Mouse (Mus musculus): ENCODE results near the gene Gse1. TPM values are rescaled to one million over a fixed set of nuclear protein-coding genes. Genes with fewer than 3 reads are reported as not detected.

Gse1 gene
- polyA plus RNA-seq, 1 experiment = 27.5 TPM

GRCm38 (mm10) chr8:120496478-120496877 lies 268.2 kb downstream of the Gse1 start:
- no peak for DNase-seq (ENCODE audit: low spot score)

DNA sequence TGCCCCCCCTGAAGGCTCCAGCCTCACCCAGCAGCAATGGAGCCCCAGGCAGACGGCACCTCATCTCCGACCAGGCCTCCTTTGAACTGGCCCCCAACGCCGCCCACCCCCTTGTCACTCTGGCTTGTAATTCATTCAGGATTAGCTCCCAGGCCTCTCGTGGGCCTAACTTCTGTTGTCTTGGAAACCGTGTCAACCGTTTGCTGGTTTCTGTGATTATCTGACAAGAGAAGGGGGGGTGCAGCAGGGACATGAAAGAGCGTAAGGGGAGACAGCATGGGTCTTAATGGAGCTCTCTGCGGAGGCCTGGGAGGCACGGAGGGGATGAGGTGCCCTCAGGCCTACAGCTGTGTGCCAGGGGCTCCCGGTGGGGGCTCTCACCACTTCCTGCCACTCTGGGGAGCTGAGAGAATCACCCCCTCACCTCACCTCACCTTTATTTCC lies 269.3 kb downstream of the Gse1 start:
- DNase-seq (ENCODE audit: low spot score) = no peak

DNA sequence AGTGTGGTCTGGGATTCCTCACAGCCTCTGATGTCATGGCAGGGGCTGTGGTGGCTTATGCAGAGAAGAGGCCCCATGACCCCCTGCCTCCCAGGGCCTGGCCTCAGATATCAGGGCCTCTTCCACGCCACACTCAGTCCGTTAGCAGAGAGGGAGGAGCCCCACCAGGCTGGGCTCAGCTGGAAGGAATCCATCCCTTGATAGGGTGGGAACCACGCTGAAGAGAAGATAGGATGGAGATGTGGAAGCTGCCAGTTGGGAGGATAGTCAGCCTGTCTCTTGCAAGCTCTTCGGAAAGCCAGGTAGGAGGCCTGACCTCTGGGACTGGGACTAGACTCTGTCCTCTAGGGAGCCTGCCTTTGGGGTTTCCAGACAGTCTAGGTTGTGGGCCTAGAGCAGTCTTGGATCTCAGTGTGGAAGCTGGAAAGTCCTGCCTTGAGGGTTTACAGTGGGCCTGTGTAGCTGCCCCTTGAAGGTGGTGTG lies 270.1 kb downstream of the Gse1 start:
- DNase-seq (ENCODE audit: low spot score) = no peak

DNA sequence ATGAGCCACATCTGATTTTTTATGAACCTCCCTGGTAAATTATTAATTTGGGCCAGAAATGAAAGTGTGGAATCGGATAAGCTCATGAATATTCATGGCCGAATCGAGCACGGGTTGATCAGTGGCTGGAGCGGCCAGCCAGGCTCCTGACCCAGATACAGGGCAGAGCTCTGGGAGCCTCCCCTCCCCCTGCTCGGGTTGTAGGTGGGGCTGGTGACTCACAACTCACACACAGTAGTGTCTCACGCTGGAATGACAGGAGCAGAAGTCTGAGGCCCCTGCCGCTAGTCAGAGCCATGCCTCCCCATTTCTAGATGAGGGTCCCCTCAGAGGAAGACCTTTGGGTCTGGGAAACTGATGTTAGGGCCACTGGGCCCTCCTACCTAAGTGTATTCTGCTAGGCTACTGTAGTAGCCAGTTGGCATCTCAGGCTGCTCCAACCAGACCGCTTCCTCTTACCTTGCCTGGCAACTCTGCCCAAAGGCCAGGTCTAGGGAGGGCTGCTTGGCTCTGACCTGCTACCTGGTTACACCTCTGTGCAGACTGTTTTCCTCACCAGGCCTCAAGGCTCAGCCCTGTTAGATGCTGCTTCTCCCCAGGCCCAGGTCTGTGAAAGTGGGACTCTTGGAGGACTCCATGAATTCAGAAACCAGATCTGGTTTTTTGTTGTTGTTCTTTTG lies 270.8 kb downstream of the Gse1 start:
- peak; percentile 56 for DNase-seq (ENCODE audit: low spot score)

GRCm38 (mm10) chr8:120500701-120501261 lies 272.5 kb downstream of the Gse1 start:
- peak; percentile 67 for DNase-seq (ENCODE audit: low spot score)

GRCm38 (mm10) chr8:120501426-120501825 lies 273.2 kb downstream of the Gse1 start:
- no peak for DNase-seq (ENCODE audit: low spot score)

- no peak for DNase-seq (ENCODE audit: low spot score)
These were observed 274.2 kb downstream of the Gse1 start for GRCm38 (mm10) chr8:120502428-120502827.

GRCm38 (mm10) chr8:120504251-120505081 lies 276.2 kb downstream of the Gse1 start:
- no peak for DNase-seq (ENCODE audit: low spot score)

- DNase-seq (ENCODE audit: low spot score) = no peak
These were observed 276.8 kb downstream of the Gse1 start for GRCm38 (mm10) chr8:120505082-120505511.

DNA sequence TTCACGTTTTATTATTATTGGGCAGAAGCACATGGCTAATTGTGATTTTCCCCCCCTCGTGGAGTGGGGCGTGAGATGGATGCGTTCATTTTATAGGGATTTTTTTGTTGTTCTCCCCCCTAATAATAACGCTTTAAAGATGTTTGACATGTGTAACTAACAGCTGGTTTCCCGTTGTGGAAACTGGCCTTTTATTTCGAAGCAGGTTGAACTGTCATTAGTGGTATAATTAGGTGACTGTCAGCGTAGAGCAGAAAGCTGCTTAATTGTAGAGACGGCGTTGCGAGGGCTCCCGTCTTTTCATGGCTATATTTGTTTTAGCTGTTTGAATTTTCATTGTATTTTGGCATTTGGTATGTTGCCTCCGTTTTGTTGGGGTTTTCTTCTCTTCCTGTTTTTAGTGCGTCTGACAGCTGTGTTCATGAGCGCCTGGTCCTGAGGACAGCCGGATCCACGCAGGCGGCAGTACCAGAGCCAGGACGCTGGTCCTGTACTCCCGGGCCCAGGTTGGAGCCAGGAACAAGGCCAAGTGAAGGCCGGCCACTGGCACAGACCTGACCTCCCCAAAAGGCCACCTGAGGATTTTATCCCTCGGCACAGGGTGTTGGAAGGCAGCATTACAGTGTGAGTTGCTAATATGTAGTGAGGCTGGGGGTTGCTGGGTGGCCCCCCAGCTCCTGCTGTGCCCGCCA lies 277.5 kb downstream of the Gse1 start:
- DNase-seq (ENCODE audit: low spot score) = no peak

DNA sequence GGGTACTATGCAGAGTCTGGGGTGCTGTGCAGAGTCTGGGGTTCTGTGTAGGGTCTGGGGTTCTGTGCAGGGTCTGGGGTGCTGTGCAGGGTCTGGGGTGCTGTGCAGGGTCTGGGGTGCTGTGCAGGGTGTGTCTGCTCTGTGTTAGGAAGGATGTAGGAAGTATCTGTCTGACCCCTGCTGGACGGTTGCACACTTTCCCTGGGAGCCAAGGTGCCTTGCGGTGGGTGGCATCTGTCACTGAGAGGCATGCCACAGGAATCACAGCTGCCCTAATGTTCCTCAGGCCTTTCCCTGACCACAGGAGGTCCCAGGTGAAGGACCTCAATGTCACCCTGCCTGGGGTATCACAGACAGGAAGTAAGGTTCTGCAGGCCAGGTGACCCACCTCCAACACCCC lies 278.3 kb downstream of the Gse1 start:
- DNase-seq (ENCODE audit: low spot score) = no peak

GRCm38 (mm10) chr8:120507290-120507689 lies 279.0 kb downstream of the Gse1 start:
- no peak for DNase-seq (ENCODE audit: low spot score)

GRCm38 (mm10) chr8:120509136-120510034 lies 281.1 kb downstream of the Gse1 start:
- DNase-seq (ENCODE audit: low spot score) = no peak

DNA sequence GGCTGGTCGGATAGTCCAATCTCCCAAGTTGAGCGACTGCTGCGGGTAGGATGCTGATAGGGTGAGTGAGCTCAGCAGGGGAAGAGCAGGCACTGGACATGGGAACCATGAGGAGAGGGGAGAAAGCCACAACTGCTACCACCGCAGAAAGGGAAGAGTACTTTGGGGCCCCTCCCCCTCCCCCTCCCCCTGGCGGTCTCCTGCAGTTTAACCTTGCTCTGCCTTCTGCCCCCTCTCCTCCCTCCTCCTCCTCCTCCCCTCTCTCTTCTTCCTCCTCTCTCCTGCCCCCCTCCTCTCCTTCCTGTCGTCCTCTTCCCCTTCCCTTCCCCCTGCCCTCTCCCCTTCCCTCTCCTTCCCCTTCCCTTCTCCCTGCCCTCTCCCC lies 281.8 kb downstream of the Gse1 start:
- DNase-seq (ENCODE audit: low spot score) = no peak

DNA sequence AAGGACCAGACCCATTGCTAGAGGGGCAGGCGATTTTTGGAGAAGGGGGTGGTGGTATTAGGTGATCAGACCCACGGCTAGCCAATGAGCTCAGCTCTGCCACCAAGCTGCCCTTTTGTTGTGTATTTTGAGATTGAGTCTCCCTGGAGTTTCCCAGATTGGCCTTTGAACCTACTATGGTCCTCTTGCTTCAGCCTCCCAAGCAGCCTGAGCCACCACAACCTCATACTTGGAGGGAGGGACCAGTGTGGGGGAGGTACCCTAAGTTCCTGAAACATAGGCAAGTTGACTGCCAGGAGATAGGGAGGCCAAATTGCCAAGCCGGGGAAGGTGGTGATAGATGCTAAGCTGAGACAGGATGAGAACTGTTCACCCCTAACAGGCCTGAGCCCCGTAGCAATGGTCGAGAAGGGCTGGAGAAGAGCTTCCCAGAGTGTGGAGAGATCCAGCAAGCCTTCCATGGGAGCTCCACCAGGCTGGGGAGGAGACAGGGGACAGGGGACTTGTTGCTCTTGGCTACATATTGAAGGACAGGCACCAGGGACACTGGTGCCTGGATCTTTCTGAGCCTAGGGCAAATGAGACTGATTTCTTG lies 282.7 kb downstream of the Gse1 start:
- no peak for DNase-seq (ENCODE audit: low spot score)

DNA sequence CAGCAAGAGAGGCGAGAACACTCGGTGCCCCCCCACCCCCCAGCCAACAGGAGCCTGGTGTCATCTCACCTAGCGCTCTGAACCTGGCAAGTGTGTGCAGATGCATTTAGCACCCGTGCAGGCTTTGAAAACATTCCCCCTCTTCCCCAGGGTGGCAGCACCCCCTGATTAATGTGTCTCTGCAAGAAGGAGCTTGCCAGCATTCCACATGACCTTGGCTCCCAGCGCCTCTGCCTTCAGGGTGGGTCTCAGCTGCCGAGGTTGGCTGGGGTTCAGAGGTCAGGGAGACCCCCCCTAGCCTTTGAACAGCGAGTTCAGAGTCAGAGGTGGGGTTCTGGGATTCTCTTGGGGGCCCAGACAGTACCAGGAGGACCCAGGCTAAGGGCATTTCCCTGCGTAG lies 283.5 kb downstream of the Gse1 start:
- DNase-seq (ENCODE audit: low spot score) = no peak

DNA sequence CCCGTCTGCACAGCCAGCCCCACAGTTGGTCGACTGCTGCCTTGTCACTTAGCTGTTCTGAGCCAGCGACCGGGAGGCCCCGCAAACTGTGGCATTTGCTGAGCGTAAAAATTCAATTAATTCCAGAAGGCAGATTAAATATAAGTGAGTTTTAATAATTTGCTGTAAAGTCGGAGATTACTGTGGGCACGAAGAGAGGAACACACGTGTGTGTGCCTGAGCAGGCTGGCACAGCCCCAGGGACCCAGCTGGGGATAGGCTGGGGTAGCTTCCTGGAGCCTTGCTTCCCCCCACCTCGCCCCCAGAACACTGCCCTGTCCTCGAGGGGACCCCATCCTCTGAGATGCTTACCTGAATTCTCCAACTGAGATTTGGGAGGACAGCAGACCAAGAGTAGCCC lies 284.1 kb downstream of the Gse1 start:
- no peak for DNase-seq (ENCODE audit: low spot score)

GRCm38 (mm10) chr8:120513145-120513544 lies 284.9 kb downstream of the Gse1 start:
- DNase-seq (ENCODE audit: low spot score) = no peak

- no peak for DNase-seq (ENCODE audit: low spot score)
These were observed 285.6 kb downstream of the Gse1 start for GRCm38 (mm10) chr8:120513638-120514461.

DNA sequence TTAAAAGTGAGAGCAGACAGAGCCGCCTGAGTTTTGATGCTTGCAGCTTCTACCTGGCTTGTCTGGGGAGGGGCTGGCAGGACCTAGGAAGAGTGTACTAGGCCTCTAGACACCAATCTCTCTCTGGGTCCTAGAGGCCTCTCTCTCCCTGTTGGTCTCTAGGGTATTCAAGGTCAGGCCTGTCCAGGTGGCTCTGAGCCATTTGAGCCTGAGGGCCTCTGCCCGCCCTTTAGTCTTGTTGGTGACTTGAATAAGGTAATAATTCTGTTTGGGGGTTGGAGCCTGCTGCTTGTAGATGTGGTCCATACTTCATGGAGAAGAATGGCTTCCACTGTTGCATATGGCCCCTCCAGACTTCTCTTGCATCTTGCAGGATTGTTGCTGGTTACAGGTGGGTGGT lies 287.0 kb downstream of the Gse1 start:
- no peak for DNase-seq (ENCODE audit: low spot score)

All from urinary bladder, adult 2 months (tissue).